Mouse (Mus musculus) lung, adult 2 months (tissue): ENCODE data around the gene Denr.

Experiments used
- CTCF ChIP-seq: fragments of 200-500 bp; IDR thresholded peaks from 2 replicates; pipeline ENCODE4 v1.5.1; 2011; ENCODE audit warnings: mild to moderate bottlenecking, low read length, control low read depth; ENCODE audit not compliant: insufficient read depth
- POLR2A ChIP-seq: fragments of 200-500 bp; IDR thresholded peaks from 2 replicates; pipeline ENCODE4 v1.6.1; 2011; ENCODE audit warnings: low read depth, mild to moderate bottlenecking, control low read depth, low read length, borderline replicate concordance; ENCODE audit errors: extremely low read depth

GRCm38 (mm10) chr5:123897352-123897751 is 9.6 kb upstream of the Denr start:
- no peak for TF ChIP-seq POLR2A
- TF ChIP-seq CTCF = no peak
